Mouse (Mus musculus): ENCODE measurements around the gene Fam13a. TPM values are rescaled to one million over a fixed set of nuclear protein-coding genes. Genes with fewer than 3 reads are reported as not detected.

Fam13a gene
- polyA plus RNA-seq, 1 experiment from 2014 or later = 10.5 TPM

Other genes with a start within 250 kb of the Fam13a start
- gene Herc3, start 193.1 kb downstream of the Fam13a start, polyA plus RNA-seq (2015; fragmentation: Nextera tagmentation; extraction: Ambion mirVana) = 7.2 and 10.1 TPM in 2 replicates
- gene Nap1l5, start 117.5 kb downstream of the Fam13a start, polyA plus RNA-seq (2015; fragmentation: Nextera tagmentation; extraction: Ambion mirVana) = 0.85 and 1.8 TPM in 2 replicates
- gene Tigd2, start 184.3 kb upstream of the Fam13a start, polyA plus RNA-seq (2015; fragmentation: Nextera tagmentation; extraction: Ambion mirVana) = 10.0 and 10.4 TPM in 2 replicates